In genomic region chr9:75330821-75331220, GRCm38 (mm10) we compare ENCODE assay signal across 33 mouse cellular contexts. TPM values are rescaled to one million over a fixed set of nuclear protein-coding genes. Genes with fewer than 3 reads are reported as not detected.
DNase-seq lines count a peak whose midpoint lies in the region; TF ChIP-seq lines count a peak whose summit lies in the region.
"Had no signal": no experiment of that assay in that cellular context is flagged by ENCODE, and none has a peak within 500 bp of the region (broad histone marks: within the 10 kb centered on the region; RNA-seq: fewer than 3 reads in every experiment).

No protein-coding gene starts in this region.

- no peaks in the 10 kb centered on the region for H3K36me3 ChIP-seq in thymus, adult 2 months (ENCODE audit: control insufficient read depth, insufficient read depth, low read length)

- no peak for TF ChIP-seq CTCF in cortical plate, adult 2 months (IDR thresholded peaks at IDR 0.05; ENCODE audit: extremely low read depth, insufficient read depth, low read length)
- no peak for TF ChIP-seq CTCF in thymus, adult 2 months (IDR thresholded peaks at IDR 0.05; ENCODE audit: borderline replicate concordance, control insufficient read depth, extremely low read depth, insufficient read depth, low read length, poor library complexity)

- intact Hi-C loops in left cerebral cortex, postnatal 4 days (cut with DNase I) = no loop called here

- peak; percentile 61 to 69 for DNase-seq in frontal cortex, postnatal 36 days (ENCODE audit: low spot score in 2 of 2)
- DNase-seq in frontal cortex, postnatal 10 days (ENCODE audit: low spot score in 2 of 2) = no peak
- DNase-seq in left cerebral cortex, adult 11 months (ENCODE audit: low spot score) = peak; percentile 61
- no peak for DNase-seq in left cerebral cortex, postnatal 4 days
- peak; percentile 14 for DNase-seq in mesoderm, embryonic 11.5 days (ENCODE audit: low read depth, low spot score)
- no peak for DNase-seq in thymus, adult 2 months
- DNase-seq: adrenal gland, postnatal 25 days; cerebellum, adult 9-11 months; gastrocnemius, postnatal 10 days; heart, adult 11 months; kidney, adult 9 months; kidney, postnatal 25 days; lung, postnatal 4 days; retina, postnatal 1 day; thymus, postnatal 14 days had no signal

- TF ChIP-seq POLR2A in cortical plate, adult 2 months (IDR thresholded peaks at IDR 0.05; ENCODE audit: extremely low read depth, insufficient read depth, low read length) = no peak
- TF ChIP-seq POLR2A in thymus, adult 2 months (IDR thresholded peaks at IDR 0.05; ENCODE audit: control insufficient read depth, extremely low read depth, insufficient read depth, low read length, poor library complexity) = no peak

- WGBS in thymus, adult 2 months = 96% methylated on average over 8 of the region's 8 CpGs

- H3K27me3 ChIP-seq in thymus, adult 2 months (ENCODE audit: control insufficient read depth, insufficient read depth, low read length) = no peaks in the 10 kb centered on the region
- H3K27me3 ChIP-seq: intestine, embryonic 15.5 days; midbrain, embryonic 15.5 days; neural tube, embryonic 12.5 days had no signal

- H3K27ac ChIP-seq in cortical plate, adult 2 months (ENCODE audit: insufficient read depth, low read length) = 0 out of 2 replicates have a peak overlapping the region, but pooled peaks have one; percentile 72
- H3K27ac ChIP-seq in thymus, adult 2 months (ENCODE audit: control insufficient read depth, insufficient read depth, low read length) = no peak overlapping the region
- H3K27ac ChIP-seq: forebrain, embryonic 10.5 days; hindbrain, embryonic 10.5 days; intestine, embryonic 15.5 days; midbrain, embryonic 15.5 days; neural tube, embryonic 12.5 days had no signal

- H3K4me3 ChIP-seq in cortical plate, adult 2 months (ENCODE audit: insufficient read depth, low read length) = no peak overlapping the region
- H3K4me3 ChIP-seq in thymus, adult 2 months (ENCODE audit: control insufficient read depth, insufficient read depth, low read length) = no peak overlapping the region
- H3K4me3 ChIP-seq: forebrain, embryonic 10.5 days; hindbrain, embryonic 10.5 days; intestine, embryonic 15.5 days; midbrain, embryonic 15.5 days; neural tube, embryonic 12.5 days had no signal

- H3K4me1 ChIP-seq in cortical plate, adult 2 months (ENCODE audit: control insufficient read depth, insufficient read depth, low read length) = peaks cover 6% of the 10 kb centered on the region
- H3K4me1 ChIP-seq in thymus, adult 2 months (replicated peaks; ENCODE audit: control insufficient read depth, insufficient read depth, low read length) = no peaks in the 10 kb centered on the region
- H3K4me1 ChIP-seq: forebrain, embryonic 10.5 days; hindbrain, embryonic 10.5 days; intestine, embryonic 15.5 days; midbrain, embryonic 15.5 days; neural tube, embryonic 12.5 days had no signal

RNA-seq across cellular contexts. Expression of gene Bcl2l10, which starts 16.7 kb away (rescaled TPM):
- under 1 TPM in 1 of 2 experiments, not detected in 1; 0.32 TPM for total RNA-seq in left cerebral cortex, postnatal 4 days (2021)
- 0.13 TPM in 2 replicates for polyA plus RNA-seq in cortical plate, adult 2 months (2012; rRNA removed)
- polyA plus RNA-seq in thymus, adult 2 months (2012; rRNA removed) = not detected in 2 replicates
- total RNA-seq: adrenal gland, postnatal 25 days; gastrocnemius, postnatal 10 days; liver, adult 2 months; megakaryocyte-erythroid progenitor cell, adult 5-6 weeks had no signal
- polyA plus RNA-seq: embryonic facial prominence, embryonic 11.5 days; forebrain, embryonic 10.5 days; forebrain, embryonic 16.5 days; heart, embryonic 11.5 days; heart, postnatal 0 days; hindbrain, embryonic 10.5 days; hindbrain, embryonic 16.5 days; intestine, embryonic 15.5 days; limb, embryonic 11.5 days; liver, adult 2 months; liver, embryonic 16.5 days; lung, embryonic 16.5 days; midbrain, embryonic 15.5 days; neural tube, embryonic 12.5 days; spleen, adult 2 months; testis, adult 2 months had no signal

RNA-seq across cellular contexts. Expression of gene Gnb5, which starts 24.7 kb away (rescaled TPM):
- 10 to 100 TPM; 74.6 to 78.1 TPM for total RNA-seq in left cerebral cortex, postnatal 4 days (2021)
- 154 and 172 TPM in 2 replicates for polyA plus RNA-seq in cortical plate, adult 2 months (2012; rRNA removed)
- polyA plus RNA-seq in thymus, adult 2 months (2012; rRNA removed) = 5.1 and 7.3 TPM in 2 replicates

Comparison
In these comparisons a context has a peak if more than half of its experiments do, and no peak if none do; other contexts are left out.
1. DNase-seq: peak in frontal cortex, postnatal 36 days (2 of 2), left cerebral cortex, adult 11 months (single experiment) and mesoderm, embryonic 11.5 days (single experiment); none in frontal cortex, postnatal 10 days (0 of 2), left cerebral cortex, postnatal 4 days (single experiment) and thymus, adult 2 months (single experiment).
2. RNA of gene Gnb5, which starts 24.7 kb away (polyA plus RNA-seq): 154 to 172 TPM in cortical plate, adult 2 months; 5.1 to 7.3 TPM in thymus, adult 2 months; every median in the first group is over 10 times any median in the second.